Mouse (Mus musculus) ES-E14 (cell line): Measurements from ENCODE around the gene Fbxl8.

ENCODE experiments used
- CHD2 ChIP-seq: IDR thresholded peaks from 2 replicates; pipeline ENCODE4 v1.6.1; 2014; ENCODE audit warnings: mild to moderate bottlenecking, low read depth, low read length, inconsistent platforms
- HCFC1 ChIP-seq: IDR thresholded peaks from 2 replicates; pipeline ENCODE4 v1.6.1; 2012; ENCODE audit warnings: low read length, inconsistent platforms, borderline replicate concordance; ENCODE audit not compliant: insufficient read depth
- MAFK ChIP-seq: IDR thresholded peaks from 2 replicates; pipeline ENCODE4 v1.6.1; 2014; ENCODE audit warnings: mild to moderate bottlenecking, low read depth, low read length, inconsistent platforms; ENCODE audit not compliant: insufficient read depth
- ZC3H11A ChIP-seq: IDR thresholded peaks from 2 replicates; pipeline ENCODE4 v1.6.1; 2012; ENCODE audit warnings: low read depth, mild to moderate bottlenecking, inconsistent platforms, low read length, borderline replicate concordance

GRCm38 (mm10) chr8:105268342-105269074 lies 4.1 kb downstream of the Fbxl8 start:
- TF ChIP-seq ZC3H11A (no peak), CHD2 (no peak), HCFC1 (no peak), MAFK (no peak)
